Mouse (Mus musculus) cerebral cortex, adult 2 months (tissue): ENCODE results near the gene Tpbgl.

ENCODE experiments used
- WGBS: fragments of 180-500 bp; shearing (Covaris S2); methylation state at CpG from one replicate; pipeline ENCODE4 v1.1.7; 2018; 5-methylcytosine and 5-hydroxymethylcytosine counted together

Tpbgl gene

GRCm38 (mm10) chr7:99626376-99627270, at the start of gene Tpbgl:
Gene Tpbgl (minus strand): TSS chr7:99627103.
- whole genome bisulfite sequencing, result under 1% methylated on average over 79 of the region's 83 CpGs

GRCm38 (mm10) chr7:99674890-99675289, 48.0 kb upstream of the Tpbgl start:
- WGBS, result 87% methylated on average over 3 of the region's 3 CpGs

GRCm38 (mm10) chr7:99674209-99674608, 47.3 kb upstream of the Tpbgl start:
- WGBS, result 86% methylated on average over 5 of the region's 5 CpGs

GRCm38 (mm10) chr7:99673188-99673587, 46.3 kb upstream of the Tpbgl start:
- 68% methylated on average over 8 of the region's 8 CpGs for WGBS

GRCm38 (mm10) chr7:99671544-99672435, 44.9 kb upstream of the Tpbgl start:
- WGBS, result 87% methylated on average over 9 of the region's 9 CpGs

GRCm38 (mm10) chr7:99670915-99671314, 44.0 kb upstream of the Tpbgl start:
- 82% methylated on average over 4 of the region's 4 CpGs for WGBS

GRCm38 (mm10) chr7:99668802-99669201, 41.9 kb upstream of the Tpbgl start:
- 63% methylated on average over 4 of the region's 4 CpGs for WGBS

GRCm38 (mm10) chr7:99667096-99667495, 40.2 kb upstream of the Tpbgl start:
- WGBS, result 91% methylated on average over 16 of the region's 16 CpGs

GRCm38 (mm10) chr7:99665731-99666452, 39.0 kb upstream of the Tpbgl start:
- 87% methylated on average over 10 of the region's 10 CpGs for whole genome bisulfite sequencing

- 55% methylated on average over 11 of the region's 11 CpGs for whole genome bisulfite sequencing
Observed at GRCm38 (mm10) chr7:99664571-99665485, 37.9 kb upstream of the Tpbgl start.

GRCm38 (mm10) chr7:99663507-99664220, 36.8 kb upstream of the Tpbgl start:
- 94% methylated on average over 9 of the region's 9 CpGs for WGBS

- WGBS, result 86% methylated on average over 2 of the region's 2 CpGs
Observed at GRCm38 (mm10) chr7:99662311-99662710, 35.4 kb upstream of the Tpbgl start.

- WGBS, result 85% methylated on average over 14 of the region's 14 CpGs
Observed at GRCm38 (mm10) chr7:99661571-99662230, 34.8 kb upstream of the Tpbgl start.

GRCm38 (mm10) chr7:99661071-99661470, 34.2 kb upstream of the Tpbgl start:
- WGBS, result 94% methylated on average over 9 of the region's 9 CpGs

GRCm38 (mm10) chr7:99659379-99660029, 32.6 kb upstream of the Tpbgl start:
- 56% methylated on average over 12 of the region's 12 CpGs for WGBS

- 86% methylated on average over 11 of the region's 11 CpGs for WGBS
Observed at GRCm38 (mm10) chr7:99654244-99654643, 27.3 kb upstream of the Tpbgl start.

- WGBS, result 36% methylated on average over 4 of the region's 4 CpGs
Observed at GRCm38 (mm10) chr7:99649585-99649984, 22.7 kb upstream of the Tpbgl start.

- WGBS, result 37% methylated on average over 6 of the region's 6 CpGs
Observed at GRCm38 (mm10) chr7:99648623-99649022, 21.7 kb upstream of the Tpbgl start.

- WGBS, result 81% methylated on average over 7 of the region's 7 CpGs
Observed at GRCm38 (mm10) chr7:99644701-99645100, 17.8 kb upstream of the Tpbgl start.
